Mouse (Mus musculus) neural tube, embryonic 11.5 days (tissue): ENCODE measurements around the gene Cdh23. TPM values are rescaled to one million over a fixed set of nuclear protein-coding genes. Genes with fewer than 3 reads are reported as not detected.
A peak's percentile ranks its signal among the peaks of the same experiment; 100 is the strongest.

Experiments used
- ATAC-seq: fragments of 200-750 bp; cut with Nextera tagmentation; 2 replicates; pipeline ENCODE4 v1.8.0; 2017; ENCODE audit warnings: moderate number of reproducible peaks, mild to moderate bottlenecking, moderate TSS enrichment, moderate library complexity; ENCODE audit not compliant: insufficient read depth, low FRiP score, low TSS enrichment
- DNase-seq: peaks from one replicate; pipeline ENCODE4 v3.0.0-alpha.2; 2015; ENCODE audit warnings: low spot score
- H3K27ac ChIP-seq: fragments of 300-500 bp; sonication (generic); 2 replicates; pipeline ENCODE4 v1.5.1; 2014; ENCODE audit warnings: low read depth, mild to moderate bottlenecking, low read length
- H3K27me3 ChIP-seq: fragments of 300-500 bp; sonication (generic); 2 replicates; pipeline ENCODE4 v1.6.1; 2014; ENCODE audit warnings: mild to moderate bottlenecking, low read length, mixed read lengths; ENCODE audit not compliant: control insufficient read depth, insufficient read depth
- H3K36me3 ChIP-seq: fragments of 300-500 bp; sonication (generic); 2 replicates; pipeline ENCODE4 v1.6.1; 2014; ENCODE audit warnings: mild to moderate bottlenecking, low read length, moderate library complexity, mixed read lengths; ENCODE audit not compliant: control insufficient read depth, insufficient read depth
- H3K4me1 ChIP-seq: fragments of 300-500 bp; sonication (generic); 2 replicates; pipeline ENCODE4 v1.6.1; 2014; ENCODE audit warnings: low read length, mixed read lengths; ENCODE audit not compliant: control insufficient read depth, insufficient read depth
- H3K4me2 ChIP-seq: fragments of 300-500 bp; sonication (generic); 2 replicates; pipeline ENCODE4 v1.6.1; 2014; ENCODE audit warnings: low read depth, mild to moderate bottlenecking, moderate library complexity
- H3K4me3 ChIP-seq: fragments of 300-500 bp; sonication (generic); 2 replicates; pipeline ENCODE4 v1.5.1; 2014; ENCODE audit warnings: low read depth, low read length
- H3K9ac ChIP-seq: fragments of 300-500 bp; sonication (generic); 2 replicates; pipeline ENCODE4 v1.6.1; 2014; ENCODE audit warnings: mild to moderate bottlenecking, low read length
- H3K9me3 ChIP-seq: fragments of 300-500 bp; sonication (generic); 2 replicates; pipeline ENCODE4 v1.6.1; 2016; ENCODE audit warnings: low read length; ENCODE audit not compliant: control insufficient read depth
- WGBS: fragments of 180-500 bp; shearing (Covaris S2); extraction: QIAGEN DNeasy Blood & Tissue Kit; methylation state at CpG from one replicate; pipeline ENCODE4 v1.1.7; 2014; 5-methylcytosine and 5-hydroxymethylcytosine counted together
- polyA plus RNA-seq: library from polyadenylated mRNA; unstranded; fragments of >200 nt; fragmentation: Nextera tagmentation; extraction: Ambion mirVana; gene quantifications from 2 replicates; pipeline ENCODE4 v1.2.1, GENCODE M21; 2014

Cdh23 gene
- polyA plus RNA-seq, 1 experiment from 2014 or later = 0.50 TPM

GRCm38 (mm10) chr10:60621470-60622170 lies 74.7 kb downstream of the Cdh23 start:
- H3K4me2 ChIP-seq = no peak overlapping the region
- no peak for DNase-seq
- H3K9ac ChIP-seq = no peak overlapping the region
- WGBS = 81% methylated on average over 8 of the region's 8 CpGs
- H3K4me1 ChIP-seq = no peaks in the 10 kb centered on the region; the same call in 1 of the 2 replicates
- H3K36me3 ChIP-seq = no peaks in the 10 kb centered on the region
- no peak overlapping the region for H3K4me3 ChIP-seq
- no peak overlapping the region for H3K27ac ChIP-seq
- no peaks in the 10 kb centered on the region for H3K9me3 ChIP-seq
- ATAC-seq = no peak
- no peaks in the 10 kb centered on the region for H3K27me3 ChIP-seq

GRCm38 (mm10) chr10:60615898-60616297 lies 80.4 kb downstream of the Cdh23 start:
- 73% methylated on average over 5 of the region's 5 CpGs for WGBS
- no peaks in the 10 kb centered on the region for H3K27me3 ChIP-seq
- H3K4me1 ChIP-seq = no peaks in the 10 kb centered on the region
- DNase-seq (no peak), ATAC-seq (no peak)
- no peak overlapping the region for H3K4me2 ChIP-seq
- no peaks in the 10 kb centered on the region for H3K36me3 ChIP-seq
- no peaks in the 10 kb centered on the region for H3K9me3 ChIP-seq
- H3K4me3 ChIP-seq = no peak overlapping the region
- H3K9ac ChIP-seq = no peak overlapping the region
- no peak overlapping the region for H3K27ac ChIP-seq

- H3K36me3 ChIP-seq = no peaks in the 10 kb centered on the region
- WGBS = 27% methylated on average over 5 of the region's 5 CpGs
- no peak for DNase-seq
Measured at GRCm38 (mm10) chr10:60612893-60613292, 83.4 kb downstream of the Cdh23 start.

GRCm38 (mm10) chr10:60607166-60607565 lies 89.1 kb downstream of the Cdh23 start:
- 84% methylated on average over 5 of the region's 5 CpGs for WGBS
- Histone ChIP-seq H3K36me3 (no peaks in the 10 kb centered on the region), H3K4me3 (no peak overlapping the region), H3K27me3 (no peaks in the 10 kb centered on the region), H3K9ac (no peak overlapping the region), H3K9me3 (no peaks in the 10 kb centered on the region), H3K27ac (no peak overlapping the region), H3K4me1 (no peaks in the 10 kb centered on the region), H3K4me2 (no peak overlapping the region)
- no peak for DNase-seq
- ATAC-seq = no peak

More at GRCm38 (mm10) chr10:60612893-60613292, 83.4 kb downstream of the Cdh23 start:
- no peak overlapping the region for H3K9ac ChIP-seq
- no peaks in the 10 kb centered on the region for H3K4me1 ChIP-seq
- H3K27me3 ChIP-seq = no peaks in the 10 kb centered on the region
- H3K4me3 ChIP-seq = no peak overlapping the region
- no peak overlapping the region for H3K27ac ChIP-seq
- H3K4me2 ChIP-seq = no peak overlapping the region
- no peaks in the 10 kb centered on the region for H3K9me3 ChIP-seq
- no peak for ATAC-seq

GRCm38 (mm10) chr10:60606661-60607060 lies 89.6 kb downstream of the Cdh23 start:
- Histone ChIP-seq H3K4me3 (no peak overlapping the region), H3K4me1 (no peaks in the 10 kb centered on the region), H3K27me3 (no peaks in the 10 kb centered on the region), H3K27ac (no peak overlapping the region), H3K9me3 (no peaks in the 10 kb centered on the region), H3K4me2 (no peak overlapping the region), H3K9ac (no peak overlapping the region), H3K36me3 (no peaks in the 10 kb centered on the region)
- ATAC-seq (no peak), DNase-seq (no peak)
- WGBS = 90% methylated on average over 6 of the region's 6 CpGs

- H3K9ac ChIP-seq = no peak overlapping the region
- no peak overlapping the region for H3K27ac ChIP-seq
- peaks cover 11% of the 10 kb centered on the region; the same call in 1 of the 2 replicates for H3K27me3 ChIP-seq
- DNase-seq (no peak), ATAC-seq (no peak)
- H3K36me3 ChIP-seq = no peaks in the 10 kb centered on the region
- no peak overlapping the region for H3K4me3 ChIP-seq
- no peak overlapping the region for H3K4me2 ChIP-seq
- 40% methylated on average over 11 of the region's 11 CpGs for WGBS
- no peaks in the 10 kb centered on the region for H3K4me1 ChIP-seq
- H3K9me3 ChIP-seq = no peaks in the 10 kb centered on the region
Measured at GRCm38 (mm10) chr10:60602235-60602634, 94.1 kb downstream of the Cdh23 start.

- WGBS = 74% methylated on average over 6 of the region's 6 CpGs
- H3K4me1 ChIP-seq = peaks cover 9% of the 10 kb centered on the region; the same call in 1 of the 2 replicates
- no peak for ATAC-seq
- no peak overlapping the region for H3K4me2 ChIP-seq
- no peak overlapping the region for H3K27ac ChIP-seq
- no peaks in the 10 kb centered on the region for H3K9me3 ChIP-seq
- no peak for DNase-seq
- H3K36me3 ChIP-seq = no peaks in the 10 kb centered on the region
- no peak overlapping the region for H3K9ac ChIP-seq
- no peak overlapping the region for H3K4me3 ChIP-seq
- H3K27me3 ChIP-seq = peaks cover 53% of the 10 kb centered on the region
Measured at GRCm38 (mm10) chr10:60595166-60595565, 101.1 kb downstream of the Cdh23 start.

- Histone ChIP-seq H3K4me1 (peaks cover 10% of the 10 kb centered on the region; the same call in 1 of the 2 replicates), H3K9ac (no peak overlapping the region), H3K27me3 (peaks cover 51% of the 10 kb centered on the region), H3K9me3 (no peaks in the 10 kb centered on the region), H3K4me2 (no peak overlapping the region), H3K36me3 (no peaks in the 10 kb centered on the region), H3K4me3 (no peak overlapping the region), H3K27ac (no peak overlapping the region)
- ATAC-seq (peak; percentile 45), DNase-seq (peak; percentile 45)
- WGBS = 8% methylated on average over 22 of the region's 22 CpGs
Measured at GRCm38 (mm10) chr10:60592881-60593575, 103.3 kb downstream of the Cdh23 start.

GRCm38 (mm10) chr10:60591281-60591680 lies 105.0 kb downstream of the Cdh23 start:
- WGBS = 75% methylated on average over 1 of the region's 1 CpGs
- DNase-seq (no peak), ATAC-seq (no peak)
- Histone ChIP-seq H3K36me3 (no peaks in the 10 kb centered on the region), H3K4me2 (no peak overlapping the region), H3K27ac (no peak overlapping the region), H3K9me3 (no peaks in the 10 kb centered on the region), H3K4me3 (no peak overlapping the region), H3K9ac (no peak overlapping the region), H3K27me3 (peaks cover 52% of the 10 kb centered on the region), H3K4me1 (peaks cover 10% of the 10 kb centered on the region; the same call in 1 of the 2 replicates)
